Mouse (Mus musculus) stomach, embryonic 14.5 days (tissue): Measurements from ENCODE around the gene Srsf2. TPM values are rescaled to one million over a fixed set of nuclear protein-coding genes. Genes with fewer than 3 reads are reported as not detected.
"Not testable (repeated sequence)": the region's sequence is repeated elsewhere in the genome, so short reads cannot be mapped to it uniquely, and the experiment has no call there.

ENCODE experiments used
- ATAC-seq: fragments of 200-750 bp; cut with Nextera tagmentation; 2 replicates; pipeline ENCODE4 v1.8.0; 2017; ENCODE audit warnings: low read depth, moderate TSS enrichment; ENCODE audit not compliant: insufficient number of reproducible peaks, insufficient read depth, low FRiP score
- H3K27ac ChIP-seq: fragments of 300-500 bp; sonication (generic); 2 replicates; pipeline ENCODE4 v1.5.1; 2014; ENCODE audit warnings: mild to moderate bottlenecking, low read length, moderate library complexity, mixed read lengths
- H3K27me3 ChIP-seq: fragments of 300-500 bp; sonication (generic); 2 replicates; pipeline ENCODE4 v1.6.1; 2014; ENCODE audit warnings: low read length, control low read depth, mixed read lengths; ENCODE audit not compliant: control insufficient read depth, insufficient read depth
- H3K36me3 ChIP-seq: fragments of 300-500 bp; sonication (generic); 2 replicates; pipeline ENCODE4 v1.6.1; 2014; ENCODE audit warnings: mild to moderate bottlenecking, control low read depth, low read length, moderate library complexity, mixed read lengths; ENCODE audit not compliant: control insufficient read depth, insufficient read depth
- H3K4me1 ChIP-seq: fragments of 300-500 bp; sonication (generic); 2 replicates; pipeline ENCODE4 v1.6.1; 2014; ENCODE audit warnings: low read length, control low read depth, mixed read lengths; ENCODE audit not compliant: control insufficient read depth, insufficient read depth
- H3K4me2 ChIP-seq: fragments of 300-500 bp; sonication (generic); replicated peaks from 2 replicates; pipeline ENCODE4 v1.6.1; 2014; ENCODE audit warnings: low read depth, low read length, control low read depth
- H3K4me3 ChIP-seq: fragments of 300-500 bp; sonication (generic); 2 replicates; pipeline ENCODE4 v1.5.1; 2014; ENCODE audit warnings: low read depth, low read length, control low read depth
- H3K9ac ChIP-seq: fragments of 300-500 bp; sonication (generic); replicated peaks from 2 replicates; pipeline ENCODE4 v1.6.1; 2014; ENCODE audit warnings: low read depth, mild to moderate bottlenecking, control low read depth, low read length, moderate library complexity, mixed read lengths
- H3K9me3 ChIP-seq: fragments of 300-500 bp; sonication (generic); 2 replicates; pipeline ENCODE4 v1.6.1; 2016; ENCODE audit warnings: low read depth, low read length, control low read depth; ENCODE audit not compliant: control insufficient read depth
- WGBS: fragments of 180-500 bp; shearing (Covaris S2); extraction: QIAGEN DNeasy Blood & Tissue Kit; methylation state at CpG from one replicate; pipeline ENCODE4 v1.1.7; 2014; 5-methylcytosine and 5-hydroxymethylcytosine counted together
- polyA plus RNA-seq: library from polyadenylated mRNA; unstranded; fragments of >200 nt; fragmentation: Nextera tagmentation; extraction: Ambion mirVana; gene quantifications from 2 replicates; pipeline ENCODE4 v1.2.1, GENCODE M21; 2014

Srsf2 gene
- 821 and 918 TPM in 2 replicates for polyA plus RNA-seq

DNA sequence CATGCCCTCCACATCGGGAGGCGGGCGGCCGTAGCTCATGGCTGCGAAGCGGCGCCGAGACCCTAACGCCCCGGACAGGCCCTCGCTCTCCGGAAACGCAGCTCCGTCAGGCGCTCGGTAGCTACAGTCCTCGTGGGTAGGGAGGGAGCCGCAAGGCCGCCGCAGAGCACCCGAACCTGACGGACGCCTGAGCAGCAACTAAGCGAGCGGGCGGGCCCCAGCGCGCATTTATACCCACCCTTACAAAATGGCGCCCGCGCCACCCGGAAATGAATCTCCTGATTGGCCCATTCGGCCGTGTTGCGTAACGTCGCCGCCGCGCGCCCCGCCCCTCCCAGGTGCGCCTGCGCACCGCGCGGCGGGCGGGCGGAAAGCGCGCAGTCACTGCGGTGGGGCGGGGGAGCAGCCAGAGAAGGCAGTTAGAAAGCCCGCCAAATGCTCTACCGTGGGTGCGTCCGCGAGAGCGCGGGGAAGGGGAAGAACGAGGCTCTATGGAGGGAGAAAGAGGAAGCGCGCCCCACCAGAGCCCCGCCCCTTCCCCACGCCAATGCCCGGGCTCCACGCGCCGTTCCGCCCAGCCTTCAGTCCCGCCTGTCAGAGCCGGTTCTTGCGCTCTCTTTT is at the start of gene Srsf2:
Srsf2 (minus strand) TSS at position 204 of the 621 bp plus-strand sequence.
- peaks cover 25% of the 10 kb centered on the region for H3K36me3 ChIP-seq
- under 1% methylated on average over 72 of the region's 74 CpGs for WGBS
- peak within 1 kb of the TSS; percentile 98 for H3K27ac ChIP-seq
- H3K27me3 ChIP-seq: no peaks in the 10 kb centered on the region
- peak within 1 kb of the TSS; percentile 80 for H3K4me2 ChIP-seq
- H3K9me3 ChIP-seq: no peaks in the 10 kb centered on the region
- peak within 1 kb of the TSS; percentile 97 for H3K4me3 ChIP-seq
- peak within 1 kb of the TSS; percentile 99 for H3K9ac ChIP-seq
- peaks cover 17% of the 10 kb centered on the region for H3K4me1 ChIP-seq
- ATAC-seq: peak; percentile 89

GRCm38 (mm10) chr11:116902588-116902987 is 49.7 kb upstream of the Srsf2 start:
- not testable (repeated sequence) for H3K36me3 ChIP-seq, ATAC-seq, H3K4me3 ChIP-seq, H3K27me3 ChIP-seq, H3K4me1 ChIP-seq, H3K9ac ChIP-seq, H3K9me3 ChIP-seq, H3K4me2 ChIP-seq, H3K27ac ChIP-seq
- 88% methylated on average over 10 of the region's 10 CpGs for WGBS

GRCm38 (mm10) chr11:116899247-116899646 is 46.4 kb upstream of the Srsf2 start:
- no peak overlapping the region for H3K4me3 ChIP-seq
- no peaks in the 10 kb centered on the region for H3K36me3 ChIP-seq
- no peak overlapping the region for H3K9ac ChIP-seq
- H3K27me3 ChIP-seq: no peaks in the 10 kb centered on the region
- ATAC-seq: no peak
- 0 out of 2 replicates have a peak, but pooled peaks cover 5% of the 10 kb centered on the region for H3K4me1 ChIP-seq
- H3K9me3 ChIP-seq: no peaks in the 10 kb centered on the region
- H3K27ac ChIP-seq: no peak overlapping the region
- 95% methylated on average over 12 of the region's 12 CpGs for WGBS
- H3K4me2 ChIP-seq: no peak overlapping the region

- no peak for ATAC-seq
- Histone ChIP-seq H3K4me3 (no peak overlapping the region), H3K27me3 (no peaks in the 10 kb centered on the region), H3K4me1 (0 out of 2 replicates have a peak, but pooled peaks cover 5% of the 10 kb centered on the region), H3K9me3 (no peaks in the 10 kb centered on the region), H3K9ac (no peak overlapping the region), H3K27ac (no peak overlapping the region), H3K36me3 (no peaks in the 10 kb centered on the region), H3K4me2 (no peak overlapping the region)
- 75% methylated on average over 3 of the region's 3 CpGs for WGBS
Observed at GRCm38 (mm10) chr11:116895402-116895801, 42.5 kb upstream of the Srsf2 start.

GRCm38 (mm10) chr11:116893532-116894442 is 40.9 kb upstream of the Srsf2 start:
- ATAC-seq: peak; percentile 42; the same call in 1 of the 2 replicates
- 45% methylated on average over 19 of the region's 19 CpGs for WGBS
- Histone ChIP-seq H3K9me3 (no peaks in the 10 kb centered on the region), H3K4me1 (0 out of 2 replicates have a peak, but pooled peaks cover 5% of the 10 kb centered on the region), H3K4me3 (no peak overlapping the region), H3K27ac (no peak overlapping the region), H3K9ac (no peak overlapping the region), H3K4me2 (no peak overlapping the region), H3K27me3 (no peaks in the 10 kb centered on the region), H3K36me3 (no peaks in the 10 kb centered on the region)

DNA sequence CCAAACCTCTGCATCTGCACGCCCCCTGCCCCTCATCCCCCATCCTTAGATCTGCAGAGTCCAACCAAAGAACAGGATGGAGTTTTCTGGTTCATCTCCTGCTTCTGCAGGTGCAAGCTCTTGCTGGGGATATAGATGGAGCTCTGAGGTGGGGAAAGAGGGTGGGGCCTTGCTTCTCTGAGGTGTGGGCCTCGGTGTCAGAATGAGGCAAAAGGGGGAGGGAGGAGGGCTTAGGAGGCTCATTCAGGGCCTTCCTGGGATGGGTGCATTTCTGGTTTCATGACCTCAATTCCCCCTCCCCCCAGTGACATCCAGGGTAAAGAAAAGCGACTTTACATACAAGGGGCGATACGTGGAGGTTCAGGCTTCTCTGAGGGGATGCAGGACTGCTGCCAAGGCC is 34.2 kb upstream of the Srsf2 start:
- H3K4me1 ChIP-seq: no peaks in the 10 kb centered on the region
- no peaks in the 10 kb centered on the region for H3K36me3 ChIP-seq
- WGBS: 50% methylated on average over 5 of the region's 5 CpGs
- no peak overlapping the region for H3K4me2 ChIP-seq
- H3K4me3 ChIP-seq: no peak overlapping the region
- ATAC-seq: no peak
- no peak overlapping the region for H3K9ac ChIP-seq
- no peaks in the 10 kb centered on the region for H3K27me3 ChIP-seq
- H3K27ac ChIP-seq: no peak overlapping the region
- no peaks in the 10 kb centered on the region for H3K9me3 ChIP-seq

DNA sequence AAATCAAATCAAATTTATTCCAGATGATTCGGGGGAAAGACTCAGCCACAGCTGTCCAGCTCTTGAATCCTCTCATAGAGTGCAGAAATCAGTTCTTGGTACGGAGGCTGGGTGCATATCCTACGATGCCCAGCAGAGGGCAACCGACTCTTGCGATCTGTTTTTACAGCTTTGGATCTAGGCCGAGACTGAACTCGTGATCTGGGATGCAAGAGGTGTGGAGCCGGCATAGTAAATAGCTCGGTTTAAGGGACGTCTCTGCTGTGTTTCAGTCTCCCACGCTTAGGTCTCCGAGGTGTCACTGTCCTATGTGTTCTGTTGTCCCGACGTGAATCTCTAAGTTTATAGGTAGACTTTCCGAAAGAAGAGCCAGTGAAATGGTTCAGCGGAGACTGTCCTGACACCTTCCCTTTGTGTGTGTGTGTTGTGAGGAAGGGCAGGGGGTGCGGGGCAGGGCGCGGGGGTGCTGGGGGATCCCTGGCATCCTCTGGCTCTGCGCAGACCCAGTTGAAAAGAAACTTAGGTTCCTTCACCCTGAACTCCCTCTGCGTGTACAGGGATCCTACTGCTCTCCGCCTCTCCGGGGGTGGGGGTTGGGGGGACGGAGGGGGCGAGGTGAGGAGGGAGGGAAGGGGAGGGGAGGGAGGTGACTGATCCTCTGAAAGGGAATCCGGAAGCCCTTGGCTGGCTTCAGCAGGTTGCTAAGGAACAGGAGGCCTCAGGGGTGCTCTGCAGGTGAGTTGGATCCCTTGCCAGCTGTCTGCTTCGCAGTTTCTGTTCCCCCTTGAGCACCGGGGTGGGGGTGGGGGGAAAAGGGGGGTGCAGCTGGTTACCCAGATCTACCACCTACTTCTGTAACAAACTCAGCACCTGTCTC is 32.6 kb upstream of the Srsf2 start:
- Histone ChIP-seq H3K4me1 (no peaks in the 10 kb centered on the region), H3K27me3 (no peaks in the 10 kb centered on the region), H3K36me3 (no peaks in the 10 kb centered on the region), H3K9ac (no peak overlapping the region), H3K4me3 (peak overlapping the region; percentile 10; the same call in 1 of the 2 replicates), H3K4me2 (peak overlapping the region; percentile 53), H3K27ac (no peak overlapping the region), H3K9me3 (no peaks in the 10 kb centered on the region)
- 5% methylated on average over 28 of the region's 28 CpGs for WGBS
- peak; percentile 7; the same call in 1 of the 2 replicates for ATAC-seq

- H3K4me1 ChIP-seq: no peaks in the 10 kb centered on the region
- no peak for ATAC-seq
- WGBS: 78% methylated on average over 6 of the region's 6 CpGs
- no peak overlapping the region for H3K9ac ChIP-seq
- no peak overlapping the region for H3K4me2 ChIP-seq
- no peaks in the 10 kb centered on the region for H3K9me3 ChIP-seq
- no peaks in the 10 kb centered on the region for H3K36me3 ChIP-seq
- H3K27ac ChIP-seq: no peak overlapping the region
- H3K27me3 ChIP-seq: no peaks in the 10 kb centered on the region
- H3K4me3 ChIP-seq: no peak overlapping the region
Observed at GRCm38 (mm10) chr11:116884061-116884460, 31.2 kb upstream of the Srsf2 start.
